Mouse (Mus musculus) mouse embryonic stem cell (cell line): Measurements from ENCODE around the gene Slc46a3.
"Not testable (repeated sequence)": the region's sequence is repeated elsewhere in the genome, so short reads cannot be mapped to it uniquely, and the experiment has no call there.

Experiments used
- in situ Hi-C, 2 experiments: fragments of 300-500 bp; cut with MboI; formaldehyde crosslinking; loops; 1 replicate in 1 of 2; 3 replicates in 1 of 2; pipeline ENCODE4 v1.14.3; 2019 to 2020; ENCODE audit warnings: low sequenced_read_pairs in 2 of 2, low pct_unique_long_range_greater_than_20kb in 1 of 2, mixed read lengths in 1 of 2; ENCODE audit not compliant: unreplicated experiment in 1 of 2

Gene Slc46a3

DNA sequence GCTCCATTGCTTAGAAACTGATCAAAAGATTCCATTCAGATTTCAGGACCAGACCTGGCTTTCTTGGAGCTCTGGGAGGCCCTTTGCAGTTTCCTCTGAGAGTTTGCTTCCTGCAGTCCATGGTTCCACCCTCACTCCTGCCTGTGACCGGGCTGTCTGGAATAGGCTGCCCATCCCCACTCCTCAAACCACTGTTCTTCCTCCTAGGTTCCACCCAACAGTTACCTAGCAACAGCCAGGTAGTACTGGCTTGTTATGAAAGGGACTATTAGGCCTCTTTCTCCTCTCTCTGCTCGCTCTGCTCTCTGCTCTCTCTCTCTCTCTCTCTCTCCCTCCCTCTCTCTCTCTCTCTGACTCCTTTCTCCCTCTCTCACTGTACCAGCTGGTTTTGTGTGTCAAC lies 3.6 kb upstream of the Slc46a3 start:
- in situ Hi-C loops = no loop called here

DNA sequence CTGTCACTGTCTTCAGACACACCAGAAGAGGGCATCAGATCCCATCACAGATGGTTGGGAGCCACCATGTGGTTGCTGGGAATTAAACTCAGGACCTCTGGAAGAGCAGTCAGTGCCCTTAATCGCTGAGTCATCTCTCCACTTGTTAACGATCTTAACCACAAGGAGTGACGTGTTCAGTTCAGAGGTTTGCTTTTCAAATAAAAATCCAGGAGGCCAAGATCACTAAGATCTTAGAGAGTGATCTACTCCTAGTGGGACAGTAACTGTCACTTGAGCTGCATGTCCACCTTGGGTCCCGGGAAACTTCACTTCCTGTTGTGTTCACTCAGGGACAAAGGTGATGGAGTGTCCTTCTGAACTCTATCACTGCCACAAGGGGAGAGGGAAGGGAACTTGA lies 1.9 kb upstream of the Slc46a3 start:
- in situ Hi-C loops = not testable (repeated sequence)

DNA sequence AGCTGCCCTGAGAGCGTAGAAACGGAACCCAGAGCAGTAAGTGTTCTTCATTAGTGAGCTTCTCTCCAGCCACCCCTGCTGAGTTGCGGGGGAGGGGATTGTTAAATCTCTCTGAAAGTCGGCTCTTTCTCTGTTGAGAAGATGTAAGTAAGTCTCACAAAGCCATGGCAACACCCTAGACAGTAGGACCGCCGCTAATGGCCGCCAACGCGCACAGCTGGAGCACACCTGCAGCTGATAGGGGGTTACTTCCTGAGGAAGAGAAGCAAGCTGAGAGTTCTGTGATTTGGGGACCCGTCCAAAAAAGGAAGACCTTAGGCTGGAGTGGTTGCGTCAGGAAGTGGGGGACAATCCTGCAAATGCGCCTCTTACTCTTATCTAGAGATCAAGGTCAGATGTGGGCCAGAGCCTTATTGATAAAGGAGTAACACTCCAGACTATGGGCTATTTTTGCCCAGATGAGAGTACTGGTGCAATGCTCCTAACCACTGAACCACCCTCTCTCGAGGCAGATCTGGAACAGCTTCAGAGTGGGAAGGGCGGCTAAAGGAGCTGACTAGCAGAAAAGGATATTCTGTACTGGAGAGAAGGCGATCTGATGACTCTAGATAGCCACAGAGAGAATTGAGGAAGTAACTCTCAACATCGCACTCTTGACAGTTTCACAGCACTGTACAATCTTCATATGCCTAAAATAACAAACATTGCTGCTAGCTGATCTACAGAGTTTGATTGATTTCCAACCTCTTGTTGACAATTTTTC lies 1.0 kb upstream of the Slc46a3 start:
- in situ Hi-C loops = no loop called here

DNA sequence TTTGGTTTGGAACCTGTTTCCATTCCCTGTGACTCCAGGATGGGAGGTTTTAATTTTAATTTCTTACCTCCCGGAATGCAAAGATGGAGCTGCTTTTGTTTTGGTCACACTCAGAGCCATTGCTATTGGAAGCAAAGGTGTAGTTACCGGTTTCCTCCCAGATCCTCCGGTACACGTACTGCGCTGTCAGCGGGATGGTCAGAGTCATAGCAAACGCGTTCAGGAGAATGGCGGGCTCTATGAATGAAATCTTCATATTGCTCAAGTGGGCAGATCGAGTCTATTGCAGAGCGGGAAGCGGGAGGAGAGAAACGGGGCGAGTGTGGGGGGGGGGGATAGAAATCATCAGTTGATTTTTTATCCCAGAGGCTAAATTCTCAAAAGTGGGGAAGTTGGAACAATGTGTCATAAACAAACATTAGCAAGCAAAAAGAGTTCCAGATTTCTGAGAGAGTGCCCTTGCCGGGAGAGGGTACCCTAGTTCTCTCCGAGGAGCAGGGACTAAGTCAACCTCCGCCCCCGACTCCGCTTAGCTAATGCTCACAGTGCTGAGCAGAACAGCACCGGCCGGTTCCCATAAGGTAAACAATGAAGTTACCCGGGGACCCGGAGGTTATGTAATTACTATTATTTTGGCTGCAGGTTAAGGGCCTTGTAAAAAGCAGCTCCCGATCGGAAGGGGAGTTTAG lies 705 bp downstream of the Slc46a3 start:
- in situ Hi-C loops = no loop called here

DNA sequence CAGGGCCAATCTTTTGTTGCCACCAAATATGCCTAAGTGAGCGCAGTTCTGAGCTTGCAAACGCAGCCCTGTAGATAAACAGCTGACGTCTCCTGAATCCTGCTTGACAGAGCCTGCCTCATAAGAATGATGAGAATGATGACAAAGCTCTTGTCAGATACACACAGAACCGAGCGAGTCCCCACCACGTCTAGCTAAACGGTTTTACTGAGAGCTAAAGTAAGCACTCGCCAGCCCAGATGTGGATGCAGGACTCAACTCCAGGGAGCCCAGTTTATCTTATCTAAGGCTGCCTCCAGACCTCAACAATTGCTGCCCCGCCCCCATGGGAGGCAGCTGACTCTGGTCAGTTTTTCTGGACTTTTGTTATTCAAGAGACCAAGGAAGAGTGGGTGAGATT lies 1.5 kb downstream of the Slc46a3 start:
- in situ Hi-C loops = no loop called here

DNA sequence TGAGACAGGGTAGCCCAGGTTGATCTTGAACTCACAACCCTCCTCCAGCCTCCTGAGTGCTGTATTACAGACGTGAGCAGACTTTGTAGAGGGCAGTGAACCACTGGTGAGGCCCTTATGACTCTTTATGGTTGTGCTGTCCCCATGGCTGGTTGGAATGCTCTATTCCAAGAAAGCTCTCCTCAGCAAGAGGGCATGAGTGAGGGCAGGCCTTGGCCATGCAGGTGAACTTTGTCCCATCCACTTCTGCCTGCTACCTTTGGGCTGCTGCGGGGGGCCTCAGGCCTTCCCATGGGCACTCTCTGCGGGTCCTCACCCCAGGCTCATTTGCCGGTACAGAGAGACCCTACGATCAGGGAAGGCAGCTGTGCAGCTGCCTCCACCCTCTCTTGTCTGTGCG lies 1.9 kb downstream of the Slc46a3 start:
- in situ Hi-C loops = no loop called here

DNA sequence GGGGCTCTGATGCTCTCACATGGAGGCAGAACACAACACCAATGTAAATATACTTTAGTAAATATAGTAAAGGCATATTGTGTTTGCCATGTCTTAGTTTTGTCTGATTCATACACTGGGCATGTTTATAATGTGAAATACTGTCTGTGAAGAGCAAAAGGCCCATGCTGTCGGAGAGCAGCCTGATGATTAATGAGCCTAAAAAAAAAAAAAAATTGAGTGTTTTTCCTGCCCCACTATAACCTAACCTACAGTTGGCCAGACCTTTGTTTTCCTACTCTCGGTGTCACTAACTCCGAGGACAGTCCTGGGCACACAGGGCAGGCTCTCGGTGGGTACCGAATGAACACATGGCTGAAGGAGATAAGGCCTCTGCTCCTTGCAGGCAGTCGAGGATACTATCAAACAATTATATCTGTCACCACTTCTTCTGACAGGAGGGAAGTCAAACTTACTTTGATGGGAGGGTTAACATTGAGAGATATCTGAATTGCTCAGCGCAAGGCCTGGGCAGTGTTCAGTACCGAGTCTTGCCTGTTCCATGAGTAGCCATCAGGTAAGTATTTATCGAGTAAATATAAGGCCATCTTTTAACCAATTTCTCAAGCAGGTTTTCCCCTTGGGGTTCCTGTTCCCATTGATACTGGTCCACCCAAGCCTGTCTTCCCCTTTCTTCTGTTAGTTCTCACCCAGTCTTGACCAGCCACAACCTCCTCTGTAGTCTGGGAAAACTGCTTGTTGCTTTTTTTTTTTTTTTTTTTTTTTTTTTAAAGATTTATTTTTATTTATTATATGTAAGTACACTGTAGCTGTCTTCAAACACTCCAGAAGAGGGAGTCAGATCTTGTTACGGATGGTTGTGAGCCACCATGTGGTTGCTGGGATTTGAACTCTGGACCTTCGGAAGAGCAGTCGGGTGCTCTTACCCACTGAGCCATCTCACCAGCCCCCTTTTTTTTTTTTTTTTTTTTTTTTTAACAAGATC lies 6.0 kb downstream of the Slc46a3 start:
- in situ Hi-C loops = no loop called here

DNA sequence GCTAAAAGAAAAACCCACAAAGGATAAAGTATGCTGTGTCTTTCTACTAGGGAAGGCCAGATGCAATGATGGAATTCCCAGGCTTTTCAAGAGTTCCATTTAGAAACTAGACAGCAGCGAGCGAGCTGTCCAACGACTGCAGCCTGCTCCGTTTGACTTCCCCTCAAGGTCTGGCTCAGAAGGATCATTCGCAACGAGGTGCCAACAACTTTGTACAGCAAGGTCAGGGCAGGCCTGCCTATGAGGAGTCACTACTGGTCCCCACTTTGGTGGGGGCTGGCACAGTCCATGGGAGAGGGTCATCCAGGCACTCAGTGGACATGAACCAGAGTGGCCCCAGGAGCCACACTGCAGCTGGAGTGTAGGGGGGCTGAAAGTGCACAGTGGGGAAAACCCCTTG lies 11.0 kb downstream of the Slc46a3 start:
- in situ Hi-C loops = no loop called here

DNA sequence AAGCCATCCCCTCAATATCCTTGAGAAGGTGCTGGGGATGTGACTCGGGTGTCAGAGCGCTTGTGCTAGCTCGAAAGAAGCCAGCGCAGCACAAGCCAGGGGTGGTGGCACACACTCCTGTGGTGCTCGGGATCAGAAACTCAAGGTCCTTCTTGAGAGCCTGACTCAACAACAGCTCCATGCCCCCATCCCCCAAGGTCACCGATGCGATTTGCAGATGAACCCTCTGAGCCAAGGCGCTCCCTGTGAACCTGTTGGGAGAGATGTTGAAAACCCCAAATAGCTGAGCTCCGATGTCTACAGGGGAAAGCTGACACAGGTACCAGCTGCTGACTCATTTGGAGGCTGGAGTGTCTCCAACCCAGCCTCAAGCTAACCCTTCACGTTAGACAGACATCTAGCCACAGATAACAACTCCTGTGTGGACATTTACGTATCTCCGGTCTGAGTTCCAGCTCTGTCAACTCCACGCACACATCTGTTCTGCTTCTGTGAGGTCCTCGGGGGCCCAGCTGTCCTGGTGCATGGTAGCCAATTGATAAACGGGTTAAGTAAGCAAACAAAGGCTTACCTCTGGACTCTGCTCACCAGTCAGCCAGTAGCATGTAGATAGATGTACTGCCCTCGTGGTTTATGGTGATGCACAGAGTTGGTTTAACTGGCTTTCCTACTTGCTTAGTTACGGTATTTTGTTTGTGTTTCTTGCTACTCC lies 14.5 kb downstream of the Slc46a3 start:
- in situ Hi-C loops = no loop called here

DNA sequence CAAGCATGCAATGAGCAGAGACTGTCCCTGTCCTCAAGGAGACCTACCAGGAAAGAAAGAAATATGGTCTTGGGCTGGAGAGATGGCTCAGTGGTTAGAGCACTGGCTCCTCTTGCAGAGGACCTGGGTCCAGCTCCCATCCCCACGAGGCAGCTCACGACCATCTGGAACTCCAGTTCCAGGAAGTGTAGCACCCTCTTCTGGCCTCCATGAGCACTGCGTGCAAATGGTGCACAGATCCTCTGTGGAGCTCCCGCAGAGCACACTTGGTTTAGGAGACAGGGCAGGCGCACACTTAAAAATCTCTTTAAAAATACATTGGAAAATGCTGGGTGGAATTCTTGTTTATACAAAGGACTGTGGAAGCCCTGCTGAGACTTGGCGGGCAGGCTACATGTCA lies 17.1 kb downstream of the Slc46a3 start:
- in situ Hi-C loops = no loop called here

DNA sequence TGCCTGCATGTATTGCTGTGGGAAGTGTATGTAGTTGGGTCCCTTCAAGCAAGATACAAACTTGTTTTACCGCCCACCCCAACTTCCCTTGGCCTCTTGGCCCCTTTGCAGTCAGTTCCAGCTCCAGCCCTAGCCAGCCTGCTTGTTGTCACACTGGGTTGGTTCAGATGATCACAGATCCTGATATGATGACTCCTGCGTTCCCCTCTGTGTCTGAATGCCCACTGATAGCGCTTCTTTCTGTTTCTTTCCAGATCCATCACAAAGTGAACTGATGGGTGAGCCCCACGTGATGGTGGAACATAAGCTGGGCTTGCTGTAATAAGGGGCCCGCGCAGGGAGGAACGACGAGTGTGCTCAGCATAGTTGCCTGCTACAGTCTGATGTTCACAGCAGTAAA lies 19.4 kb downstream of the Slc46a3 start:
- in situ Hi-C loops = no loop called here

DNA sequence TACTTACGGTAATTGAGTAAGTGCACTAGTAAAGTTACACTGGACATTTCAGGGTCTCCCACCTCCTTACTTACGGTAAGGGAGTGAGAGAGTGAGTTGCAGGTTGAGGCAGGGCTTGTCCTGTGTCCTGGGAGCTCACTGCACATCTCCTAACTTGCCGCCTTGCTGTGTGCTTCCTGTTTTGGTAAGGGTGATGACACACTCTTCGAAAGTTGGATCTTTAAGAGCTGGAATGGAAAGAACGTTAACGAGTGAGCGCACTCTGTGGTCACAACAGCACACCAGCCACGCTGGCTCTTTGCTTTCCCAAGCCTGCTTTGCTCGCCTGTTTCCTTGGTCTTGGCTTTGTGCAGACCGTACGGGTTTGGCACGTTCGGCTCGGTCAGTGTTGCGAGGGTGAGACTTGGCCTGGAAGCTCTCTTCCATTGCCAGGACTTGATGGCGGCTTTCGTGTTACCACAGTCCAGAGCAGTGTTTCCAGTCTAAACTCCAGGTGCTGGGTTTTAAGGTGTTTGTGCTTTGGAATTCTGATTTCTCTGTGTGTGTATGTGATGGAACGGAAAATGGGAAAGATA lies 20.0 kb downstream of the Slc46a3 start:
- in situ Hi-C loops = no loop called here

DNA sequence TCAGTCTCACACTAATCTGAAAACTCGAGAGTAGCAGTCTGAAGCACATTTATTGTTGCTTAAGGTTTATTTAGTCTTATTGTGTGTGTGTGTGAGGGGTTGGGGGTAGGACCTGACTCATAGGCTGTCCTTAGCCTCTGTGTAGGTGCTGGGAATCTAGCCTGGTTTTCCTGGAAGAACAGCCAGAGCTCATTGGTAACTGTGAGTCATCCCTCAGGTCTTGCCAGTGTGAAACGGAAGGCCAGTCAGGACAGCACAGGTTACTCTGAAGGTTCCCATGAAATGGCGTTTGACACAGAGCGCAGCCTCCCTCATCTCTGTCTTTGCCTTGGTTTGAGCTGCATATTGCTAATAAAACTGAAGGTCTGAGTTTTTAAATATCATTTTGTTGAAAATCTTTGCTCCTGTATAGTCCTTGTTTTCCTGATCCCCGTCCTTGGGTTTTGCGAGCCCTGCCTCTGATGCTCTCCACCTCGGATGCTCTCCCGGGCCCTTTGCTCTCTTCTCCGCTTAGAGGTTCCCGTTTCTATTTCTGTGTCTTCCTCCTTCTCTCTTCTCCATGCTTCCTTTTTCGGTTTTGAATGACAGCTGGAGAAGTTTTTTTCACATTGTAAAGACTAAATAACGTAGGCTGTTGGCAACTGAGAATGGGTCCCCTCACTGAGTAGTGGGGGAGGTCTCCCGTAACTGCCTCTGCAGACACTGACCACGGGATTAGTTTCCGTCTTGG lies 23.4 kb downstream of the Slc46a3 start:
- in situ Hi-C loops = no loop called here

DNA sequence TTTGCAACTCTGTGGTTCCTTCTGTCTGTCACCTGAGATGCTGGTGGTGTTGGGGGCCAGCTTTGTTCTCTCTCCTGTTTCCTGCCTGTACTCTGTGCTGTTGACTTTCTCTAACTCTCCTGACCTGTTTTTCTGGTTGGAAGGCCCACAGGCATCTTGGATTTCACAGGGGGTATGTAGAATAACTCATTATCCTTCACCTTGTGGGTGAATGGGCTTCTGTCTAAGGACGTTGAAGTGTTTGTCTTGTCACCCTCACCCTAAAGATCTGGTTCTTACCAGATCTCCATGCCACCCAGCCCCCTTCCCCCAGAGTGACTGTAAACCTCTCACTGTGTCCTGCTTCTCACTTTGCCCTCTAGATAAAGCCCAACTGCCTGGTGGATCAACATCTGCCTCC lies 24.3 kb downstream of the Slc46a3 start:
- in situ Hi-C loops = no loop called here

DNA sequence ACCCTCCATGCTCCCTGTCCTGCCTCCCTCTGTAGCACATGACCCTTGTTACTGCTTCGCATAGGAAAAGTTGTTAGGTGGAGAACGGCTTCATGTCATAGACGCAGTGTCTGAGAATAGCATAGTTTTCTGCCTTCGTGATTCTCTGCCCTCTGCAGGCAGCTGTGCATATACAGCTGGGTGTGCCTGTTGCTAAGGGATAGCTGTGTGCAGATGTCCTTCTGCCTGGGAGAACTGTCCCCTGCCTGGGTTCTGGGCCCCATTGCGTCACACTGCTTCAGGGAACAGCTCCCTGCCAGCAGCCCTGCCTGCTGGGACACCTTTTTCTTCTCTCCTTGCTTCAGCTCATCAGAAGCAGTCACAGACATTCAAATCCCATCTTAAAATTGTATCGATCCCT lies 25.0 kb downstream of the Slc46a3 start:
- in situ Hi-C loops = no loop called here

DNA sequence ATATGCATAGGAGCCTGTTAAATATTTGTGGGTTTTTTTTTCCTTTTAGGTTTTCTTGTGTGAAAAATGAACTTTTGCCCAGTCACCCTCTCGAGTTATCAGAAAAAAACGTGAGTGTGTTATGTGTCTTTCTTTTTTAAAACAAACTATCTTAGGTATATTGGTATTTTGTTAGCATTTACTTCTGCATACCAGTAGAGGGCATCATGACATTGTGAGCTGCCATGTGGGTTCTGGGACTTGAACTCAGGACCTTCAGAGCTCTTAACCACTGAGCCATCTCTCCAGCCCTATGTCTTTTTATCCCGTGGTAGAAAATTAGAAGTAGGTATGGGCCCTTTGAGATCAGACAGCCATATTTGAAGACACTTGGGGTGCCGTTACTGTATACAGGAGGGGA lies 25.9 kb downstream of the Slc46a3 start:
- in situ Hi-C loops = no loop called here

DNA sequence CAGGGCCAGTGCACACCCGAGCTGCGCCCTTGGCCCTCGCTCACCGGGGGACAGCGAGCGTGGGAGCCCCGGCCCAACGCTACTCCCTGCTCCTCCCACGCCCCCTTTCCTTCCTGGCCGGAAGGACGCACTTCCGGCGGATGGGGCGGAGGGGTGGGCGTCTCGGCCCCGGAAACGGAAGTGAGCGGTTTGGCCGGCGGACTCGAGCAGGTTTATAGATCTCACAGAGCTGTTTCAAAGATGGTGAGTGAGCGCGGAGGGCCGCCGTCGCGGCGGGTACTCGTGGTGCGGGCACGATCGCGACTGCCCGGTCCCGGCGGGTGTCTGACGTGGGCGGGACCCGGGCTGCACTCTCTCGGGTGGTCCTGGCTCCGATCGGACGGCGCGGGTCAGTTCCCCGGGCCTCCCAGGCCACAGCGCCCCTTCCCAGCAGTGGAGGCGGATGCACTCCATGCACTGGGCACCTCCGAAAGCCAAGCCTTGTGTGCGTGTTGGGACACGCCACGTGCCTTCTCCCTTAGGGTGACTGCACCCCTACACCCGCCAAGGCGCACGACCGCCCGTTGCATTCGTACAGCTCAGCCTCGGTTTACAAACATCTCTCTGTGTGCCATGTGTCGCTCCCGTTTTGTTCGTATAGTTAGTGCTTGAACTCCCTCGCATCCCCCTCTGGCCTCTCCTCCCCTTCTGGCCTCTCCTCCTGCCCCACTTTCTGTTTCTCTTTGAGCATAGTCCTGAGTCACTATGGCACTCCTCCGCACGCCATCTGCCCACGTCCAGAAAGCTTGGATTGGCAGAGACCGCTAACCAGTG lies 34.0 kb downstream of the Slc46a3 start, which contains the start of gene Pomp:
Pomp (plus strand) TSS at position 13 of the 813 bp plus-strand sequence.
- in situ Hi-C loops = no loop called here
